ENCODE assay signal across 22 mouse cellular contexts in the genomic region with DNA sequence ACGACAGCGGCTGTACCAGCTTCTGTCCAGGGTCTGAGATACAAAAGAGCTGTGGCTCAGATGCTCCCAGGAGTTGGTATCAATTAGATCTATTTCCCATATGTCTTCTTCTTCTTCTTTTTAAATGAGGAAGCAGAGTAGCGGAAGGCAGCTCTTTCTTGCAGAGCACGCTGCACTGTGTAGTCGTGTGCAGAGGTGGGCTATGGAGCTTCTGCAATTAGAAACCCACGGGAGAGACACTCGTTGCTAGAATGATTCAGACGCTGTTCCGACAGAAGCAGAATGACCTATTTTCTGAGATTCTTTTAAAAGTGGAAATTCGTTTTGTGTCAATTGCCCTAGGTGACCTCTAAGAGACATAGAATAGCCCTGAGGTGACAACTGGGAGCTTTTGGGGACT.
A peak's percentile ranks its signal among the peaks of the same experiment; 100 is the strongest.
DNase-seq lines count a peak whose midpoint lies in the region; ATAC-seq and TF ChIP-seq lines count a peak whose summit lies in the region.
"Had no signal": no experiment of that assay in that cellular context is flagged by ENCODE, and none has a peak within 500 bp of the region (broad histone marks: within the 10 kb centered on the region; RNA-seq: fewer than 3 reads in every experiment).

No protein-coding gene starts in this region.

- no peaks in the 10 kb centered on the region for H3K36me3 ChIP-seq in forebrain, postnatal 0 days (ENCODE audit: insufficient read depth)
- H3K36me3 ChIP-seq: embryonic facial prominence, embryonic 15.5 days; forebrain, embryonic 10.5 days; heart, embryonic 13.5 days; hindbrain, embryonic 12.5 days had no signal

- no peaks in the 10 kb centered on the region; the same call in 1 of the 2 replicates for H3K27me3 ChIP-seq in forebrain, postnatal 0 days (ENCODE audit: insufficient read depth, low read length)
- H3K27me3 ChIP-seq: embryonic facial prominence, embryonic 15.5 days; heart, embryonic 13.5 days; hindbrain, embryonic 12.5 days had no signal

- 84% methylated on average over 10 of the region's 10 CpGs for WGBS in forebrain, postnatal 0 days

- no peak overlapping the region for H3K4me3 ChIP-seq in forebrain, postnatal 0 days (ENCODE audit: low read depth, low read length)
- H3K4me3 ChIP-seq: embryonic facial prominence, embryonic 15.5 days; erythroblast, embryonic 14.5 days; forebrain, embryonic 10.5 days; heart, embryonic 13.5 days; hindbrain, embryonic 12.5 days had no signal

- intact Hi-C loops in left cerebral cortex, postnatal 25 days (cut with DNase I), result loop anchor here (1.0 to 2.0 kb wide), 2 partner anchors 69 to 72 kb away; no protein-coding TSS in a partner anchor
- intact Hi-C loops in heart, postnatal 14 days (cut with DNase I), result no loop called here

- peak; percentile 44 to 47 for DNase-seq in frontal cortex, postnatal 36 days (ENCODE audit: low spot score in 2 of 2)
- no peak for DNase-seq in frontal cortex, postnatal 25 days (ENCODE audit: low spot score in 2 of 2)
- peak; percentile 51 for DNase-seq in right cerebral cortex, adult 18-20 months
- no peak for DNase-seq in right cerebral cortex, postnatal 14 days
- DNase-seq in left cerebral cortex, postnatal 25 days (ENCODE audit: low spot score in 2 of 2), result peak; percentile 30 to 79
- DNase-seq in forebrain, postnatal 0 days, result no peak
- no peak for DNase-seq in heart, postnatal 14 days
- DNase-seq: adrenal gland, postnatal 14 days; cerebellum, postnatal 10 days; embryo, embryonic 11 days; gastrocnemius, postnatal 36 days; heart, adult 11 months; heart, postnatal 4 days had no signal

- H3K27ac ChIP-seq in forebrain, postnatal 0 days (ENCODE audit: low read depth, low read length), result no peak overlapping the region
- H3K27ac ChIP-seq: embryonic facial prominence, embryonic 15.5 days; forebrain, embryonic 10.5 days; heart, embryonic 13.5 days; hindbrain, embryonic 12.5 days had no signal

- no peaks in the 10 kb centered on the region for H3K9me3 ChIP-seq in forebrain, postnatal 0 days (ENCODE audit: low read length)
- H3K9me3 ChIP-seq: embryonic facial prominence, embryonic 15.5 days; forebrain, embryonic 10.5 days; heart, embryonic 13.5 days; hindbrain, embryonic 12.5 days had no signal

- no peaks in the 10 kb centered on the region for H3K4me1 ChIP-seq in forebrain, postnatal 0 days (ENCODE audit: insufficient read depth)
- H3K4me1 ChIP-seq: embryonic facial prominence, embryonic 15.5 days; forebrain, embryonic 10.5 days; heart, embryonic 13.5 days; hindbrain, embryonic 12.5 days had no signal

- H3K4me2 ChIP-seq in forebrain, postnatal 0 days (ENCODE audit: low read depth), result no peak overlapping the region
- H3K4me2 ChIP-seq: embryonic facial prominence, embryonic 15.5 days; heart, embryonic 13.5 days; hindbrain, embryonic 12.5 days had no signal

- ATAC-seq in forebrain, postnatal 0 days, result no peak
- ATAC-seq: activated CD4-positive, CD25-positive, alpha-beta regulatory T cell, adult 4 months; forebrain, embryonic 14.5 days; hindbrain, embryonic 16.5 days; Patski had no signal

- H3K9ac ChIP-seq in forebrain, postnatal 0 days, result no peak overlapping the region
- H3K9ac ChIP-seq: embryonic facial prominence, embryonic 15.5 days; heart, embryonic 13.5 days; hindbrain, embryonic 12.5 days had no signal

- no peak for TF ChIP-seq CTCF in forebrain, postnatal 0 days (IDR thresholded peaks at IDR 0.05; ENCODE audit: low read depth)

Comparison
In these comparisons a context has a peak if more than half of its experiments do, and no peak if none do; other contexts are left out.
1. DNase-seq: peak in frontal cortex, postnatal 36 days (2 of 2), right cerebral cortex, adult 18-20 months (single experiment) and left cerebral cortex, postnatal 25 days (2 of 2); none in frontal cortex, postnatal 25 days (0 of 2), right cerebral cortex, postnatal 14 days (single experiment), forebrain, postnatal 0 days (single experiment) and heart, postnatal 14 days (0 of 2).